Mouse (Mus musculus) bone marrow, adult 2 months (tissue): ENCODE data around the gene Cfap77. TPM values are rescaled to one million over a fixed set of nuclear protein-coding genes. Genes with fewer than 3 reads are reported as not detected.

Source experiments
- H3K27ac ChIP-seq: fragments of 200-500 bp; 2 replicates; pipeline ENCODE4 v1.5.1; 2012; ENCODE audit warnings: low read depth, mild to moderate bottlenecking, control low read depth, inconsistent platforms, low read length; ENCODE audit not compliant: control insufficient read depth, poor library complexity, insufficient read depth
- H3K4me1 ChIP-seq: fragments of 200-500 bp; 2 replicates; pipeline ENCODE4 v1.6.1; 2011; ENCODE audit warnings: low read length; ENCODE audit not compliant: control insufficient read depth, insufficient read depth
- H3K4me3 ChIP-seq: fragments of 200-500 bp; replicated peaks from 2 replicates; pipeline ENCODE3; 2011; ENCODE audit warnings: mild to moderate bottlenecking, low read depth, low read length, control low read depth; ENCODE audit not compliant: control insufficient read depth
- CTCF ChIP-seq: fragments of 200-500 bp; IDR thresholded peaks from 2 replicates; pipeline ENCODE4 v1.5.1; 2011; ENCODE audit warnings: low read length, control low read depth; ENCODE audit not compliant: control insufficient read depth, insufficient read depth
- POLR2A ChIP-seq: fragments of 200-500 bp; IDR thresholded peaks from 2 replicates; pipeline ENCODE4 v1.6.1; 2011; ENCODE audit warnings: low read depth, mild to moderate bottlenecking, control low read depth, low read length, borderline replicate concordance; ENCODE audit not compliant: control insufficient read depth
- whole genome bisulfite sequencing: fragments of 180-500 bp; shearing (Covaris S2); methylation state at CpG from one replicate; pipeline ENCODE4 v1.1.7; 2018; 5-methylcytosine and 5-hydroxymethylcytosine counted together
- polyA plus RNA-seq: library from polyadenylated mRNA; stranded (reverse); fragments of >200 nt; gene quantifications from 2 replicates; pipeline ENCODE4 v1.2.4, GENCODE M21; 2011; ENCODE audit warnings: low replicate concordance; ENCODE audit not compliant: missing spikeins, insufficient read depth, insufficient read length

The Cfap77 gene
- polyA plus RNA-seq, 1 experiment, result not detected

GRCm38 (mm10) chr2:29016599-29017587, 38.0 kb downstream of the Cfap77 start:
- TF ChIP-seq CTCF, result no peak
- TF ChIP-seq POLR2A, result no peak
- no peaks in the 10 kb centered on the region for H3K4me1 ChIP-seq
- WGBS, result 46% methylated on average over 27 of the region's 27 CpGs
- no peak overlapping the region for H3K4me3 ChIP-seq
- no peak overlapping the region for H3K27ac ChIP-seq

DNA sequence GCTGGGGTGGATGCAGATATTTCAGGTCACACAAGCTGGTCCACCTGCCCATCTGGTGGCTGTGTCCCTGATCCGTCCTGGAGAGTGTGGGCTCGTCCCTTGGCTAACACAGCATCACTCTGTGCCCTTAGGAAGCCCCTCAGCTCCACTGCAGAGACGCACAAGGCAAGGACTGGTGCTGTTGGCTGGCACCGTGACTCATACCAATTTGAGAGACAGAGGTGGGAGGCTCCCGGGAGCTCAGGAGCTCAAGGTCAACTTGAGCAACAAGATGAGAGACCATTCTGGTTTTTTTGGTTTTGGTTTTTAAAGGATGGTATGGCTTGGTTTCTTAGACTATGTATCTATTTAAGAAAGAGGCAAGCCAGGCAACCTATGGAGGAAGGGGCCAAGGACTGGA, 42.3 kb downstream of the Cfap77 start:
- Histone ChIP-seq H3K4me1 (no peaks in the 10 kb centered on the region), H3K4me3 (no peak overlapping the region), H3K27ac (no peak overlapping the region)
- WGBS, result 80% methylated on average over 5 of the region's 5 CpGs
- TF ChIP-seq CTCF (no peak), POLR2A (no peak)

DNA sequence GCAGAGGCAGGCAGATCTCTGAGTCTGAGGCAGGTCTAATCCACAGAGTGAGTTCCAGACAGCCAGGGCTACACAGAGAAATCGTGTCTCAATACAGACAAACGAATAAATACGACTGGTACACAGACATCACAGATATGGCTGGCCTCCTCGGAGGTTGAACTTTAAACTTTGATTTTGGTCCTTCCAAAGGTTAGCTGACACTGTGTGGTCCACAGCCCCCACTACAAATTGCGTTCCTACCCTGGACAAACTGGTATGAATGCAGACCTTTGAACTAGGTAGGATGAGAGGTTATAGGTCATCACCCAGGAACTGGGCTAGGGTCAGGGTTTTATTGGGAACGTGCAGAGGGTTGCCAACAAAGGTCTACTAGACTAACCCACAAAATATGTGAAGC, 47.2 kb downstream of the Cfap77 start:
- Histone ChIP-seq H3K27ac (no peak overlapping the region), H3K4me3 (no peak overlapping the region), H3K4me1 (no peaks in the 10 kb centered on the region)
- TF ChIP-seq CTCF, result no peak
- no peak for TF ChIP-seq POLR2A
- 76% methylated on average over 6 of the region's 6 CpGs for WGBS

GRCm38 (mm10) chr2:29006455-29007034, 48.3 kb downstream of the Cfap77 start:
- H3K4me3 ChIP-seq, result no peak overlapping the region
- 81% methylated on average over 13 of the region's 13 CpGs for WGBS
- no peaks in the 10 kb centered on the region for H3K4me1 ChIP-seq
- TF ChIP-seq CTCF, result no peak
- TF ChIP-seq POLR2A, result no peak
- H3K27ac ChIP-seq, result no peak overlapping the region

- H3K4me3 ChIP-seq, result no peak overlapping the region
- TF ChIP-seq POLR2A, result no peak
- no peak for TF ChIP-seq CTCF
- no peaks in the 10 kb centered on the region for H3K4me1 ChIP-seq
- no peak overlapping the region for H3K27ac ChIP-seq
- WGBS, result 22% methylated on average over 9 of the region's 9 CpGs
Measured at GRCm38 (mm10) chr2:29004037-29004436, 50.8 kb downstream of the Cfap77 start.

- H3K27ac ChIP-seq, result no peak overlapping the region
- 53% methylated on average over 5 of the region's 5 CpGs for WGBS
- no peak overlapping the region for H3K4me3 ChIP-seq
- TF ChIP-seq CTCF (no peak), POLR2A (no peak)
- H3K4me1 ChIP-seq, result no peaks in the 10 kb centered on the region
Measured at GRCm38 (mm10) chr2:28998246-28998645, 56.6 kb downstream of the Cfap77 start.

- H3K4me3 ChIP-seq, result no peak overlapping the region
- TF ChIP-seq CTCF (no peak), POLR2A (no peak)
- 78% methylated on average over 14 of the region's 14 CpGs for WGBS
- no peaks in the 10 kb centered on the region for H3K4me1 ChIP-seq
- no peak overlapping the region for H3K27ac ChIP-seq
Measured at GRCm38 (mm10) chr2:28997161-28997834, 57.6 kb downstream of the Cfap77 start.

GRCm38 (mm10) chr2:28995436-28995835, 59.4 kb downstream of the Cfap77 start:
- H3K4me3 ChIP-seq, result no peak overlapping the region
- H3K27ac ChIP-seq, result no peak overlapping the region
- TF ChIP-seq POLR2A (no peak), CTCF (no peak)
- no peaks in the 10 kb centered on the region for H3K4me1 ChIP-seq
- WGBS, result 72% methylated on average over 4 of the region's 4 CpGs
